Mouse (Mus musculus) erythroblast, embryonic 14.5 days (primary cell): ENCODE data around the gene 1700088E04Rik.

Source experiments
- GATA1 ChIP-seq: IDR thresholded peaks from 2 replicates; pipeline ENCODE4 v1.6.1; 2012; ENCODE audit warnings: low read length, inconsistent platforms, mixed read lengths
- TAL1 ChIP-seq: IDR thresholded peaks from 3 replicates; pipeline ENCODE4 v1.6.1; 2012; ENCODE audit warnings: low read length, inconsistent platforms, mixed read lengths

DNA sequence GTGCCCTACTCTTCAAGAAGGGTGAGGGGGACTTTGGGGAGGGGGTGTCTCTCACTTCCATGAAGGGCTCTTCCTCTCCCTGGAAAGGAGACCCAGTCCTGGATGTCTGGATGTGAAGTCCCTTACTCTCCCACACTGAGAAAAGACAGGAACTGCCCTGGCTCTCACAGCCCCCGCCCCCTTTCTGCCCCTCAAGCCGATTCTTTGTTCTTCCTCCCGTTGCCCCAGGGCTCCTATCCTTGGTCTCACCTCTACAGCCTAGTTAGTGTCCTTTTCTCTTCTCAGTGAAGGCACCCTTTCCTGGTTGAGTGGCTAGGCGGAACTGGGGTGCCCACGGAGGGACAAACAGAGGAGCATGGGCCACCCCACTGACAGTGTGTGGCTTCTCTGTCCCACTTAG is 24.1 kb upstream of the 1700088E04Rik start, which contains the start of gene Sox10:
- TF ChIP-seq TAL1, result no peak
- TF ChIP-seq GATA1, result no peak
